12 mouse cellular contexts compared by ENCODE assay signal in the genomic region with DNA sequence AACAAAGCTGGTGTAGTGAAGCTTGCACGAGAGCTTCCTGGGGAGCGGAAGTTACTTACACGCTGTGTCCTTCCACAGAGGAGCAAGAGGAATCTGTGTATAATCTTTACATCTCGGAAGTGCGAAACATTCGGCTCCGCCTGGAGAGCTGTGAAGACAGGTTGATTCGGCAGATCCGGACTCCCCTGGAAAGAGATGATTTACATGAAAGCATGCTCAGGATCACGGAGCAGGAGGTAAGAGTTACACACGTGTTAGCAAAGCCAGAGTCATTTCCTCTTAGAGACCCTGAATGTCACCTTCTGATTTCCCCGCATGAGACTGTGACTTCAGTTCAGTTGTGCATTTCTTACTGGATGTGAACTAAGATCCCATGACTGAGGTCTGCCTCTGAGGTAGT.
"Had no signal": no experiment of that assay in that cellular context is flagged by ENCODE, and none has a peak within 500 bp of the region (broad histone marks: within the 10 kb centered on the region; RNA-seq: fewer than 3 reads in every experiment).

No protein-coding gene starts in this region.

- DNase-seq: left cerebral cortex, postnatal 4 days; liver; liver, embryonic 13.5 days; liver, postnatal 0 days; lung, adult 18-20 months; lung, adult 2 months; lung, embryonic 14.5 days; lung, postnatal 10 days; lung, postnatal 14 days; lung, postnatal 36 days; lung, postnatal 4 days; midbrain, embryonic 14.5 days had no signal
